Mouse (Mus musculus) CD4-positive helper T cell, adult 2 months (primary cell): Measurements from ENCODE around the gene Slc13a2.

Source experiments
- DNase-seq: peaks from one replicate; pipeline ENCODE4 v3.0.0-alpha.2; 2012; ENCODE audit warnings: low read depth, missing footprints, low spot score

Slc13a2 gene

DNA sequence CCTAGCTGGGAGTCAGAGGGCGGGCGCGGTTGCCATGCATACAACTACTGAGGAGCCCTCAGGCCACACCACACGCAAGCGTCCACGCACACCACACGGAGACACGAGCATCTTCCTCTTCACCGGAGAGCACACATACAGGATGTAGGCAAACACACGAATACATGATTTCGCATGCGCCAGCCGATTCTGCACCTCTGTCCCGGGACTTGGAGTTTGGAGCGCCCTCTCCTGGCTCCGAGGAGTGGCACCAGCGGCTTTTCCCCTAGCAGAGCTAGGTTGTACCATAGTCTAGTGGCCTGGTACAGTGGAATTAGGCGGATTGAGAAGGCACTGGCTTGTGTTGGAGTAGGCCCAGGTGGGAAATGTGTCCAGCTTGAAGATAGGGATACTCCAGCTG, 24.6 kb downstream of the Slc13a2 start:
- DNase-seq: peak; percentile 62

DNA sequence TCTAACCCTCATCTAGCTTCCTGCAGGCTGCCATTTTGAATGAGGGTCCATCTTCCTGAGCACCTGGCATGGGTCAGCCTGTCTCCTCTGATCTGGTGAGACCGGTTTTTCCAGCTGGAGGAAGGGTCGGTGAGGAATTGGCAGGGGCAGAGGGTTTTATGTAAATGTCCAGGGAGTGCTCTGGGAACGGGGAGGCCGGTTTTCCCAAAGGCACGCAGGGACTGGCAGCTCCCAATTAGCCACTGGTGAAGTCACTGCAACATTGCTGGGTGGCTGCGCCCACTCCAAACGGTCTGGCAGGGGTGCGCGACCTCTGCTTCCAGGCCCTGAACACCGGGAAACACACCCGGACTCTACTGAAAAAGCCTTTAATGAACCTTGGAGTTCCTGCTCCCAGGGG, 25.1 kb downstream of the Slc13a2 start:
- no peak for DNase-seq

DNA sequence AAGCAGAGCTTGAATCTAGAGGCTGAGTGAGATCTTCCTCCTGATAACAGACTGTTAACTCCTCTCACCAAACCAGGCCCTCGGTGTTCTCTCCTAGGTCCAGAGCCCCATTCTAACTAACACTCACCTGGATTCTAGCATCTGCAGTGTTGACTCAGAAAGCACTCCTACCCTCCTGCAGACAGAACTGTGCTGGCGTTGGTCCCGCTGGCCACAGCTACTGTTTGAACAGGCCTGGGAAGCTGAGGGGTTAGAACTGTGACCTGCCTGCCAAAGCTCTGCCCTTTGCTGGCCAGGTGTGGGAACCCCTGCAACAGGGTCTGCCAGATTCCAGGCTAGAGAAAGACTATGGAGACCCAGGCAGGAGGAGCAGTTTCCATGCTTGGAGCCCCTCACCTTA, 29.3 kb downstream of the Slc13a2 start:
- DNase-seq: no peak

DNA sequence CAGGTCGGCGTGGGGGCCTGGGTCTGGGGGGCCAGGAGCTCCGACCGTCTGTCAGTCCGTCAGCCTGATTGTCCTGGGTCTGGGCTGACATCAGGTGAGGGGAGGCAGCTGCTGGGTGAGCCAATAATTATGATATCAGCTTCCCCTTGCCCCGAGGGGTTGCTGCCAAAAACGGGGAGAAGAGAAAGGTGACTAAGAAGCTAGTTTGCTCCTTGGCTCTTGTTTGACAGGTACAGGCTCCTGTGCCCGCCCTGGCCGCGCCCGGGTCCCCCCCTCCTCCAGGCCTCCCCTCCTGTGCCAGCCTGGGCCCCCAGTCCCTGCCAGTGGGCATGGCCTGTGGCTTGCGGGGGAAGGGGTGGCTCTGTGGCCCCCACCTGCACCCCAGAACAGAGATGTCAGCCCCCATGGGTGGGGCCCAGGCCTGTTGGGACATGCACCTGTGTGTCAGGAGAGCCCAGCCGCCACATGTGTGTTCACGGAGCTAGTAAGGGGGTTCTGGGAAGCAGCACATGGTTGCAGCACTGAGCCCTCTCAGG, 35.4 kb downstream of the Slc13a2 start, which contains the start of gene Foxn1:
Foxn1 (minus strand) TSS at position 51 of the 536 bp plus-strand sequence.
- DNase-seq: no peak

DNA sequence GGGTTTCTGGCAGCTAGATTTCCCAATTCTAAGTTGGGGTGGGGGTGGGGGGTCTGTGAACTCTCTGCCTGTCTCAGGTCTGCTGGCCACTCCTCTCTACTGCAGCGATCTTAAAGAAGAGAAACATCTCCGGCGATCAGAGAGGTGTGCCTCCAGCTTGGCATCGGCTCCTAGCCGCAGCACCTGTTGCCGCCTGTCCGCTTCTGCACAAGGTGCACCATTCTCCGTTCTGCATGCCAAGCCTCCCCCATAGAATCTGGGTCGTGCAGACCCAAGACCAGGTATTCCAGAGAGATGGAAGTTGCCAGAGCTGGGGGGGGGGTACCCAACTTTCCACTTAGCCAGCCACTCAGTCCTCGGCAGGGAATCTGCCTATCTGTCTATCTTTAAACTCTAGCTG, 36.2 kb downstream of the Slc13a2 start:
- no peak for DNase-seq

DNA sequence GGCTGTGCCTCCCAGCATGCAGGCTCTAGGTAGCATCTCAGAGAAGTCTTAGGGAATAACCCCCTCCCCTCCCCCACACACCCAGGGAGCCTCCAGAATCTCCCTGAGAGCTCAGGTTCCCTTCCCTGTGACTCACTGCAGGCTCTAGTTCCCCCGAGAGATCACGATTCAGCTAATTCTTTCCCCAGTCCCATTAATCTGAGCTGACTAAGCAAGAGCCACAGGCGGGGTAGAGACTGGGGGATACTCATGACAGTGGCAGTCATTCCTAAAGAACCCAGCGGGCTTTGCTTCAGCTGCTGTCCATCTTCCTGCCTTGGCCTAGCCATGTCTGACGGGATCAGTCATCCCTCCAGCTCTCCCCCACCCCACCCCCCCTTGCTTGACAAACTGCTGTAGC, 39.3 kb downstream of the Slc13a2 start:
- no peak for DNase-seq

DNA sequence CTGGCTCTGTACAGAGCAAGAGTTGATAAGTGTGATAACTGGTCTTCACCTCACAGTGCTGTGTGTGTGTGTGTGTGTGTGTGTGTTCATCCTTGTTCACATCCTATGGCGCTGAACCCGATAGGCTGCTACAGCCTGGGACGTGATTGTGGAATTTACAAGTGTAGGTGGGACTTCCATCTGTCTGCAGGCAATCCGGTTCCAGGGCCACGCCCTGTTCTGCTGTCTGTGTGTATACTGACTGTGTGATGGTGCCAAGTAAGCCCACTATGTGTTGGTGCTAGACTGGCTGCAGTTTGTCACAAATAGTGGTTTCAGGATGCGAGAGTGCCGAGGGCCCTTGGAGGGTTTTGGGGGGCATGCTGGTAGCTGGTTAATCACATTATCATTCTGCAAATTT, 39.7 kb downstream of the Slc13a2 start:
- DNase-seq: no peak

DNA sequence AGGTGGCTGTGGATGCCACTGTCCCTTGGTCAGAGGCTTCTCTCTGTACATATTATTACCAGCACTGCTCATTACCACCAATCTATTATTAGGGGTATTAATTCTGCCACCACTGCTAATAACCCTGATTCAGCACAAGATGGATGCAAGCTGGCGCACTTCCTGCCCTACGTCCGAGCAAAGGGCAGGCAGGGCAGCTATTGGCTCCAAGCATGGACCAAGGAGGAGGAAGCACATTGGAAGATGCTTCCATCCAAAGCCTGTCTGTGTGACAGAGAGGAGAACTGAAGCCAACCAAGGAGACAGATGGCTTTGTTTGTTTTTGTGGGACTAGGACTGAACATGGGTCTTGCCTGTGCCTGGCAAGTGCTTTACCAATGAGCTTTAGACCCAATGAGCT, 41.0 kb downstream of the Slc13a2 start:
- no peak for DNase-seq

DNA sequence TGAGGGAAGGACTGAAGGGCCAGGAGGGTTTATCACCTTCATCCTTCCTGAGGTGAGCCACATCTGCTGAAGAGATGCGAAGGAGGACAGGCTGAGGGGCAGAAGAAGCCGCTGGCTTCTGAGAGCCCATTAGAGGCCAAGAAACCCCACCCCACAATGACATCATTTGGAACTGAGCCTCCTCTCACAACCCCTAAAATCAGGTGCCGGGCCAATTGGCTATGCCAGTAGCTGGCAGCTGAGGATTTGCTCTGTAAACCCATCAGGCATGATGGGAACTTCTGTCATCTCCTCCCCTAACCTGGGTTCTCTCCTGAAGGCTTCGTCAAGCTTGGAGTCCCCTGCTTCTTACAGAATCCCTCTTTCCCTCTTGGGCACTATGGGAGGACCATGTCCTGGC, 41.7 kb downstream of the Slc13a2 start:
- no peak for DNase-seq

DNA sequence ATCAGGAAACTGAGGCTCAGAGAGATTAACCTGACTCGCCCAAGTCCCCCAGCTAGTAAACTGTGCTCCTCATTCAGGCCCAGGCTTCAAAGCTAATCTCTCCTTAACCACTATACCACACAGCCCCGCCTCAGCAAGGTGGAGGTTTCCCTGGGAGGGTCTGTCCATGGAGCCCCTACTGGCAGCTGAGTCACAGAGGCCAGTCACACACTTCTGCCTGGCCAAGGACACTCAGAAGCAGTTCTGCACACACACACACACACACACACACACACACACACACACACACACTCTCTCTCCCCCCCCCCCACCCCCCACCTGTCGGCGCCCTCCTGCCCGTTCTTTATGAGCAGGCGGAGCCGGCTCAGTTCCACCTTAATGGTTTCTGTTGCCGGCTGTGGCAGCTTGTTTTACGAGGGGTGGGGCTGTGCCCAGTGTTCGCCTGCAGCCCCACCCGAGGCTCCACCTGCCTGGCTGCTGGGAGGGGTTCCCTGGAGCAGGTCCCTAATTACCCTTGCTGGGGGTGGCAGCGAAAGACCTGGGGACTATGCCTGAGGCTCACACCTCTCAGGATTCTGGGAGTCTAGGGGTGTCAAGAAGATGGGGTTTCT, 44.4 kb downstream of the Slc13a2 start:
- no peak for DNase-seq

DNA sequence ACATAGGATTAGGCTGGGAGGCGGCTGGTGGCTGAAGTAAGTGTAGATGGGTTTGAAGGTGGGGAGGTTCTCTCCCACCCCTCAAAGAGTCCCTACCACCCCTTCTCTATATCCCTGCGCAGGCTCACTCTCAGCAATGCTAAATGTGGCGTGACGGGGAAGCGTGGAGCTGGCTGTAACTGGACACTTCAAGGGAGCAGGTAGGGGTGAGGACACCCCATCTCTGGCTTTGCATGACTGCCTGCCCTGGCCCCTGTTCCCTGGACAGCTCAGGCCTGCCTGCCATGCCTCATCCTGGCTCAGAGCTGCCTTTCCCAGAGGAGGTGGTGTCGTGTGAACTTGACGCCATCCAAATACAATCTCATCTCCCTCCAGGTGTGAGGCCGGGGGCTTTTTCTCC, 47.9 kb downstream of the Slc13a2 start:
- no peak for DNase-seq

DNA sequence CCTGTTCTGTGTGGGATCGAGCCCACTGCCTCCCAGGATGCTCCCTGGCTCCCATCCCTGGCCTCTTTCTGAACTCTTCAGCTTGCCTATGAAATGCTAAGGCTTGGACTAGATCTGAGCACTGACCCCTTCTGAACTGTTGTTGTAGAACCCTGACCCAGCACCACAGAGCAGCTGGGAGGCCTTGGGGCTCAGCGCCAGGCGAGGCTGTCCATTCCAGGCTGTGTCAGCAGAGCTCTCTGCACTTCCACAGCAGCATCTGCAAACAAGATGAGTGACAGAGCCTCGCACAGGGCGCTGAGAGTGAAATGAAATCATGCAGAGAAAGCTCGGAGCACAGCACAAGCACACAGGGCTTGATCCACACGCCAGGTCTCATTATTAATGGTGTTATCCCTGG, 49.4 kb downstream of the Slc13a2 start:
- no peak for DNase-seq

DNA sequence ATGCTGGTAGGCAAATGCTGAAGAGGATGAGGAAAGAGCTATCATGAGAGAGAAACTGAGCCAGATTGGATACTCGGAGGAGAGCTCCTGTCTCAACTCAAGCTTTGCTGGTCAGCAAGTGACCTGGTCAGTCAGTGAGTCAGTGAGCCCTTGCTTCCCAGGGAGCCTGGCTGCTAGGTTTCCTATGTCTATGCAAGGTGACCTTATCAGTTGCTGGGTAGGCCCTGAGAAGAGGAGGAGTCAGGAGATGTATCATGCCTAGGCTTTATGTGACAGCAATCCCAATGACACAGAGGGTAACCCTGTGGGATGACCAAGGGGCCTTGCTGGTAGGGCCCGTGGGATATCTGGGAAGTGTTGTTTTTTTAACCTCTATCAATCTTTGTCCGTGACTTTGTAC, 49.9 kb downstream of the Slc13a2 start:
- DNase-seq: no peak

DNA sequence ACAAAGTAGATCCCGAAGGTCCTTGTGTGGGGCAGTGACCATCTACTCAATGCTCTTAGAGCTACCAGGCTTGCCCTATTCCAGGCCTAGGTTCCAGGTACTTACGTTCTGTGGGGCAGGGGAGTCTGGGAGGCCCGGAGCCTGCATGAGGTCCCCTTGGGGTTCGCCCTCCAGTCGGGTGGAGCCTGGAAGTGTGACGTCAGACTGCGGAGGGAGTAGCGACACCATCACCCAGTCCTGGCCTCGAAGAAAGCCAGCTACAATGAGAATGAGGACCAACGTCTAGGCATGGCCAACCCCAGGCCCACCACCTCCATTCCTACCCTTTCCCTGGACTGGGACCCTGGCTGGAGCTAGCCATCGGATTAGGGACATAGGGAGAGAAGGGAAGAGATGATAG, 50.3 kb downstream of the Slc13a2 start:
- DNase-seq: no peak

DNA sequence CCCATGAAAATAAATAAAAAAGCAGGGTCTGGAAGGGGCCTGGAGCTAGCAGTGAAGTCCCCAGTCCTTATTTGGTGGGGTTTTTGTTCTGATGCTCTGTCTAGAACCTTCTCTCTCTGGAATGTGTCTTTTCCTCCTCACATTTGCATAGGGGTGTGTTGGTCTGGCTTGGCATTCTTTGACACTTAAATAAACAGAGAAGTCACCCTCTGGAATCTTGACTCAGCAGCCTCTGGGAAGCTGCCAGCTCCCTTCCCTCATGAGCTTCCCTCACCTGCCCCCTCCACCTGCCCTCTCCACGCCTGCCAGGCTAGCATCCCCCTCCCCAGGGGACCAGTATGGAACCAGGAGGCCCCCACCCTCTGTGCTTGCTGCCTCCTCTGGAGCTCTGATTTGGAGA, 51.6 kb downstream of the Slc13a2 start:
- DNase-seq: no peak

DNA sequence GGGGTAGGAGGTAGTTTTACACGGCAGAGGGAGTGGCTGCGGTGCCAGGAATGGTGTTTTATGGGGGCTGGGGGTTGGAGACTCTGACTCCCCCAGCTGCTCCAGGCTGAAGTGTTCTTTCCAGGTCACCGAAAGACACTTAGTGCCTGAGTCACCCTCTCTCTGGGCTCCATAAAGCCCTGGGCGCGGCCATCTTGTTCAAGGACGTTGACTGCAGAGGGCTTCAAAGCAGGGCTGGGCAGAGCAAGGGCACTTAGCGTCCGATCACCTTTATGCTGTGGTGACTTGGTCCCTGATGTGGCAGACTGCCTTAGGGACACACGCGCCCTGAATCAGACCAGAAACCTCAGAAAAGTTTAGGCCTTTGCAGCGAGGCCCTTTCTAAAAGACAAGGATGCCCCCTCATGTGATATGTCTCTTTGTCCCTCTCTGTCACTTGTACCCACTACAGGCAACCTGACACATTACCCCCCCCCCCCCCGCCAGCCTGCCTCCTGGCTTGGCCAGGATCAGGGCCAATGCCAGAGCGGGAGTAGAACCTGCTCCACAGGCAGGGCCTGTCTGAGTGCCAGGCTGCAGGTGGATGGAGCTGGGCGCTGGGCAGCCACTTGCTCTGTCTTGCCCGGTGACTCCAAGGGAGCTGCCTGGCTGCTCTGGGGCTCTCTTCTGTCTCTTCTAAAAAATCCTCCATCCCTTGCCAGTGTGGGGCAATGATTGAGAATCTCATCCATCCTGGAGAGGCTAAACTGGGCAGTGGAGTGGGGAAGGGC, 54.4 kb downstream of the Slc13a2 start:
- no peak for DNase-seq

DNA sequence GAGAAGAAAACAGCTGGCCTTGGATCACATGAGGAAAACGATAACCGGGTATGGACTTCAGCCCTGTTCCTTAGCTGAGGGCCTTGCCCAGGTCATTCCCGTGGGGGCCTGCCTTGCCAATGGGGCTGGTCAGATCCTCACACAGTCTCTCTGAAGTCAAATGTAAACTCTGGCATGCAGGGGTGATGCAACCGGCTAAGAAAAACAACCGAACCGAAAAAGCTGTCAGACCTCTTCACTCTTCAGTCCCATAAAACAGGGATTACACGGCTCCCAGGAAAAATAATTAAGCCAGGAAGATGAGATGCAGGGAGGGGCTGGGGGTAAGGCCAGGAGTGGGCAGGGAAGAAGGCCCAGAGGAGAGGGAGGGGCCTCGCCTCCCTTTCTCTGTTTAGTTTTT, 57.9 kb downstream of the Slc13a2 start:
- DNase-seq: no peak

DNA sequence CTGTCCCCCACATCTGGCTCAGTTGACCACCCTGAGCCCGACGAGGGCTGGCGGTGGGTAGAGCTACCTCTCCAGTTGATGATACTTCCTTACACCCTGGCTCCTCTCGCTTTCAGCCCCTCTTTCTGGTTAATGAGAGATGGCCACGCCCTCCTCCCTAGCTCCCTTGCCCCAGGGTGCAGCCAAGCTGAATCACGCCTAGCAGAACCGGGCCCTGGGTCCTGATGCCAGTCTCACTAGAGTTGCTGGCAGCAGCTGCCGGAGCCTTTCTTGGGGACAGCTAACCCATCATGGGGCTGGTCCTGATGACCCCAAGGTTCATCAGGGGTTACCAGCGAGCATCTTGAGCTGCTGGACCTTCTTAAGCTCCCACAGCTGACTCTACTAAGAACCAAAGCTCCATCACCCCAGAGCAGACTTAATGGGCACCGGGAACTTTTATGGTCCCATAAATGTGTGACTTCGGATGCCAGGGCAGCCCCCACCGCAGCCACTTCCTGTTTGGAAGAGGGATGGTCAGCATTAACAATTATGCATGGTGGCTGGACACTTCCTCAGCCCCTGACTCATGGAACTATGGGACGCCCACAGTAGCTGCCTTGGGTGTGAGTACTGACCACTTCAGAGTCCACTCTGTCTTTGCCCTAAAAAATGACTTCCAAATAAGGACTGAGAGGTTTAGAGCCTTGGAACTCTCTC, 58.6 kb downstream of the Slc13a2 start:
- DNase-seq: no peak

DNA sequence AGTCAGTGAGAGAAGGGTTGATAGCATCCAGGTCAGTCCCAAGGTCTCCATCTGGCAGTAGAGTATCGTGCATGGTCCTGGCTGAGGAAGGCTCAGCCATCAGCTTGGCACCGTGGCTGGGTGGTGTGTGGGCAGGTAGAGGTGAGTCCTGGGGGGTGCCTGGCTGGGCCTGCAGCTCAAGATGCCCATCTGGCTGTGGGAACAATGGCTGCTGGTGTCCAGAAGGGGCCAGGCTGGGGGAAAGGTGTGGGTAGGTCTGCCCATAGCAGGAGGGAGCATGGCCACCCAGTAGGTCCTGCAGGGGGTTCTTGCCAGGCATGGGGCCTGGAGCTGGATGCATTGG, 61.3 kb downstream of the Slc13a2 start:
- DNase-seq: no peak

DNA sequence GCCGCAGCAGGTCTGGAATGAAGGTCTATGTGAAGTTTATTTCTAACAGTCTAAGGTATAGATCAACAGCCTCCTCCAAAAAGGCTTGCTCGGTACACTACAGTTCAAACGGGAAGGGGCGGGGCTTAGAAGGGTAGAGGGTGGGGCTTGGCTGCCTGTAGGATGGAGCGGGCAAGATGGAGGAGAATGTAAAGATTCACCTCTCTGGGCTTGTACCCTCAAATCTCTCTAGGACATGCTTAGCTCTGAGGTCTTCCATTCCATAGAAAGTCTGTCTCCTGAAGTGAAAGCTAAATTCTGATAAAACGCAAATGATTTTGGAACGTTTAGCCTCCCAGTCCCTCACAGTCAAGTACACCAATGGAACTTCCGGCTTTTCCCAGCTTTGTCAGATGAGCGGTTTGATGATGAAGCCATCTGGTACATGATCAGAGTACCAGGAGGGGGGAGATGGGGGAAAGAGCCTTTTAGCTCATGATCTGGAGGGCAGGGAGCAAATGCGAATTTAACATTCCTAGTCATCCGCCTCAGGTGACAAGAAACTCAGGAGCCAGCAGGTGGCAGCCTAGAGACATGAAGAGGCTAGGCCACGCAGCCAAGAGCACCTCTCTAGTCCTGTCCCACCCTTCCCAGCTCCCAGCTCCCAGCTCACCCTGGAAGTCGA, 61.8 kb downstream of the Slc13a2 start:
- peak; percentile 82 for DNase-seq

DNA sequence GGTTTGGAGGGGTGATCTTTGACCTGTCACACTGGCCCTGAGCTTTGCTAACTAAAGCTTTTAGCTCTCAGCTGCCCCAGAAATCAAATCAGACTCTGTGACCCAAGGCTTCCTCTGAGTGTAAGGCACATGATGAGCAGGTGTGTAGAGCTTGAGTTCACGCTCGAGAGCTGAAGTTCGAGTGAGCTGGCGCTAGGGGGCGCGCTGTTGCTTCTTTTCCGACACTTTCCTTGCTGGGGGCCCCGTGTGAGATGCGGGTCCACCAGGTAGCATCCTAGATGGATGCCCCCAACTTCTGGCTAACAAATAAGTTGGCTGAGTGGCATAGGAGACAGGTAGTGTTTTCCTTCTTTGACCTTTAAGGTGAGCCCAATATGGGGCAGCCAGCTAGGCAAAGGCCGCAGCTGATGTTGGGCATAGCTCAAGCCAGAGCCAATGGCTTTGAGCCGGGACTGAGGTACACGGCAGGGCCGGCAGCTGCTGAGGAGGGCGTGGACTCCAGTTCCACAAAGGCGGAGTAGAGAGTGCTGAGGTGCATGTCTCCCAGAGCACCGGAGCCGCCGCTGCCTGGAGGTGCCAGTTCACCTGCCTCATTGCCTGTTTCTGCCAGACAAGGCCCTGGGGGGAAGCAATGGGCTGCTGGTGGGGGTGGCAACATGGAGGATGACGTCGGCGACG, 63.5 kb downstream of the Slc13a2 start:
- peak; percentile 46 for DNase-seq
